Mouse (Mus musculus) thymus, postnatal 36 days (tissue): ENCODE results near the gene Gm28230.

Source experiments
- DNase-seq, 2 experiments: peaks; one replicate each; pipeline ENCODE4 v3.0.0; 2022; ENCODE audit warnings: mixed read lengths in 2 of 2

Gene Gm28230

GRCm38 (mm10) chr2:74725171-74725570 lies 1.4 kb upstream of the Gm28230 start:
- DNase-seq: no peak

- DNase-seq: no peak
Observed at GRCm38 (mm10) chr2:74726973-74727639, 578 bp downstream of the Gm28230 start.

- no peak for DNase-seq
Observed at GRCm38 (mm10) chr2:74727640-74728302, 1.2 kb downstream of the Gm28230 start.

- DNase-seq: no peak
Observed at GRCm38 (mm10) chr2:74728303-74728680, 1.8 kb downstream of the Gm28230 start.

GRCm38 (mm10) chr2:74730331-74730730 lies 3.8 kb downstream of the Gm28230 start:
- DNase-seq: no peak

- no peak for DNase-seq
Observed at GRCm38 (mm10) chr2:74731055-74731454, 4.5 kb downstream of the Gm28230 start.

GRCm38 (mm10) chr2:74731799-74732512 lies 5.4 kb downstream of the Gm28230 start:
- DNase-seq: no peak

GRCm38 (mm10) chr2:74732513-74733316 lies 6.2 kb downstream of the Gm28230 start:
- DNase-seq: no peak

- DNase-seq: no peak
Observed at GRCm38 (mm10) chr2:74733317-74733661, 6.8 kb downstream of the Gm28230 start.

- DNase-seq: no peak
Observed at GRCm38 (mm10) chr2:74733765-74734164, 7.2 kb downstream of the Gm28230 start.

- no peak for DNase-seq
Observed at GRCm38 (mm10) chr2:74734451-74734850, 7.9 kb downstream of the Gm28230 start.

- no peak for DNase-seq
Observed at GRCm38 (mm10) chr2:74734996-74735811, 8.7 kb downstream of the Gm28230 start.

GRCm38 (mm10) chr2:74735851-74736687 lies 9.5 kb downstream of the Gm28230 start:
- DNase-seq: no peak

GRCm38 (mm10) chr2:74736688-74737577 lies 10.4 kb downstream of the Gm28230 start:
- no peak for DNase-seq

- DNase-seq: no peak
Observed at GRCm38 (mm10) chr2:74737578-74738070, 11.1 kb downstream of the Gm28230 start.

GRCm38 (mm10) chr2:74738623-74739475 lies 12.3 kb downstream of the Gm28230 start:
- no peak for DNase-seq

GRCm38 (mm10) chr2:74739476-74739800 lies 12.9 kb downstream of the Gm28230 start:
- no peak for DNase-seq

- no peak for DNase-seq
Observed at GRCm38 (mm10) chr2:74739869-74740268, 13.3 kb downstream of the Gm28230 start.
